Mouse (Mus musculus) retina, postnatal 7 days (tissue): Measurements from ENCODE around the gene Cdrt4.

ENCODE experiments used
- DNase-seq: peaks from one replicate; pipeline ENCODE4 v3.0.0-alpha.2; 2012; ENCODE audit warnings: low read depth, low spot score

Gene Cdrt4

GRCm38 (mm10) chr11:62940176-62940575 is 10.8 kb upstream of the Cdrt4 start:
- DNase-seq, result no peak

- DNase-seq, result no peak
Measured at GRCm38 (mm10) chr11:62943538-62943937, 7.5 kb upstream of the Cdrt4 start.

- DNase-seq, result no peak
Measured at GRCm38 (mm10) chr11:62945514-62945913, 5.5 kb upstream of the Cdrt4 start.

GRCm38 (mm10) chr11:62949548-62949947 is 1.4 kb upstream of the Cdrt4 start:
- DNase-seq, result no peak

GRCm38 (mm10) chr11:62954766-62955165 is 3.8 kb downstream of the Cdrt4 start:
- no peak for DNase-seq

GRCm38 (mm10) chr11:62955186-62955585 is 4.2 kb downstream of the Cdrt4 start:
- no peak for DNase-seq

- no peak for DNase-seq
Measured at GRCm38 (mm10) chr11:62955776-62956175, 4.8 kb downstream of the Cdrt4 start.

GRCm38 (mm10) chr11:62957626-62958180 is 6.7 kb downstream of the Cdrt4 start:
- no peak for DNase-seq

GRCm38 (mm10) chr11:62963292-62963691 is 12.3 kb downstream of the Cdrt4 start:
- DNase-seq, result no peak

- DNase-seq, result no peak
Measured at GRCm38 (mm10) chr11:62966424-62966764, 15.4 kb downstream of the Cdrt4 start.

- no peak for DNase-seq
Measured at GRCm38 (mm10) chr11:62966765-62967633, 16.0 kb downstream of the Cdrt4 start.

- no peak for DNase-seq
Measured at GRCm38 (mm10) chr11:62977176-62977575, 26.2 kb downstream of the Cdrt4 start.

GRCm38 (mm10) chr11:62978886-62979285 is 27.9 kb downstream of the Cdrt4 start:
- DNase-seq, result no peak

GRCm38 (mm10) chr11:62981729-62982128 is 30.7 kb downstream of the Cdrt4 start:
- no peak for DNase-seq

GRCm38 (mm10) chr11:62983793-62984192 is 32.8 kb downstream of the Cdrt4 start:
- DNase-seq, result no peak

- no peak for DNase-seq
Measured at GRCm38 (mm10) chr11:62984365-62984764, 33.4 kb downstream of the Cdrt4 start.

GRCm38 (mm10) chr11:62985075-62985474 is 34.1 kb downstream of the Cdrt4 start:
- DNase-seq, result no peak

- DNase-seq, result no peak
Measured at GRCm38 (mm10) chr11:62986578-62986977, 35.6 kb downstream of the Cdrt4 start.

GRCm38 (mm10) chr11:62990150-62990685 is 39.2 kb downstream of the Cdrt4 start:
- DNase-seq, result no peak

GRCm38 (mm10) chr11:62990811-62991210 is 39.8 kb downstream of the Cdrt4 start:
- no peak for DNase-seq

GRCm38 (mm10) chr11:62992545-62993242 is 41.7 kb downstream of the Cdrt4 start:
- no peak for DNase-seq

- no peak for DNase-seq
Measured at GRCm38 (mm10) chr11:62995066-62995754, 44.2 kb downstream of the Cdrt4 start.
